Mouse (Mus musculus) hindbrain, embryonic 14.5 days (tissue): Measurements from ENCODE around the gene Dusp11. TPM values are rescaled to one million over a fixed set of nuclear protein-coding genes. Genes with fewer than 3 reads are reported as not detected.
"Not testable (repeated sequence)": the region's sequence is repeated elsewhere in the genome, so short reads cannot be mapped to it uniquely, and the experiment has no call there.

Experiments used
- ATAC-seq: fragments of 200-750 bp; cut with Nextera tagmentation; 2 replicates; pipeline ENCODE4 v1.8.0; 2017; ENCODE audit warnings: moderate number of reproducible peaks, mild to moderate bottlenecking, moderate TSS enrichment, moderate library complexity; ENCODE audit not compliant: low FRiP score
- DNase-seq: peaks from one replicate; pipeline ENCODE4 v3.0.0-alpha.2; 2015; ENCODE audit warnings: low spot score
- H3K27ac ChIP-seq: fragments of 300-500 bp; sonication (generic); 2 replicates; pipeline ENCODE4 v1.5.1; 2014; ENCODE audit warnings: mild to moderate bottlenecking, moderate library complexity
- H3K27me3 ChIP-seq: fragments of 300-500 bp; sonication (generic); 2 replicates; pipeline ENCODE4 v1.6.1; 2014; ENCODE audit warnings: mild to moderate bottlenecking, low read length, mixed read lengths; ENCODE audit not compliant: control insufficient read depth, insufficient read depth
- H3K36me3 ChIP-seq: fragments of 300-500 bp; sonication (generic); replicated peaks from 2 replicates; pipeline ENCODE4 v1.6.1; 2014; ENCODE audit not compliant: control insufficient read depth, insufficient read depth
- H3K4me1 ChIP-seq: fragments of 300-500 bp; sonication (generic); replicated peaks from 2 replicates; pipeline ENCODE4 v1.6.1; 2014; ENCODE audit warnings: antibody characterized with exemption, low read length, mixed read lengths; ENCODE audit not compliant: control insufficient read depth, insufficient read depth
- H3K4me2 ChIP-seq: fragments of 300-500 bp; sonication (generic); replicated peaks from 2 replicates; pipeline ENCODE4 v1.6.1; 2014; ENCODE audit warnings: mild to moderate bottlenecking, moderate library complexity
- H3K4me3 ChIP-seq: fragments of 300-500 bp; sonication (generic); replicated peaks from 2 replicates; pipeline ENCODE4 v1.5.1; 2014; ENCODE audit warnings: mild to moderate bottlenecking, low read length
- H3K9ac ChIP-seq: fragments of 300-500 bp; sonication (generic); 2 replicates; pipeline ENCODE4 v1.6.1; 2014
- H3K9me3 ChIP-seq: fragments of 300-500 bp; sonication (generic); 2 replicates; pipeline ENCODE4 v1.6.1; 2016; ENCODE audit warnings: low read length; ENCODE audit not compliant: control insufficient read depth
- WGBS: fragments of 180-500 bp; shearing (Covaris S2); extraction: QIAGEN DNeasy Blood & Tissue Kit; methylation state at CpG from one replicate; pipeline ENCODE4 v1.1.7; 2014; 5-methylcytosine and 5-hydroxymethylcytosine counted together
- polyA plus RNA-seq: library from polyadenylated mRNA; unstranded; fragments of >200 nt; fragmentation: Nextera tagmentation; extraction: Ambion mirVana; gene quantifications from 2 replicates; pipeline ENCODE4 v1.2.1, GENCODE M21; 2014

Dusp11 gene
- polyA plus RNA-seq, 1 experiment from 2014 or later: 56.7 TPM

DNA sequence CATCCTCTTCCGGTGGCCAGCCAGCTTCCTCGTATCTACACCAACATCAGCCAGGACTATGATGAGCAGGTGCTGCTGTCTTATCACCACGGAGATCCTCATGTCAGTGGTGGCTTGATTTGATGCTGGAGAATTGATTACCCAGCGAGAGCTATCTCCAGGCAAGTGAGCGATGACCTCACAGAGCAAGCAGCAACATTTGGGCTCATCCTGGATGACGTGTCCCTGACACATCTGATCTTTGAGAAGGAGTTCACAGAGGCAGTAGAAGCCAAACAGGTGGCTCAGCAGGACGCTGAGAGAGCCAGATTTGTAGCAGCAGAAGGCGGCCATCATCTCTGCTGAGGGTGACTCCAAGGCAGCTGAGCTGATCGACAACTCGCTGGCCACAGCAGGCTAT lies 22.8 kb downstream of the Dusp11 start:
- H3K27ac ChIP-seq: no peak overlapping the region
- H3K4me2 ChIP-seq: no peak overlapping the region
- DNase-seq (no peak), ATAC-seq (no peak)
- no peaks in the 10 kb centered on the region for H3K9me3 ChIP-seq
- H3K4me3 ChIP-seq: no peak overlapping the region
- WGBS: 80% methylated on average over 10 of the region's 10 CpGs
- H3K9ac ChIP-seq: no peak overlapping the region
- no peaks in the 10 kb centered on the region for H3K4me1 ChIP-seq
- no peaks in the 10 kb centered on the region for H3K27me3 ChIP-seq
- peaks cover 22% of the 10 kb centered on the region for H3K36me3 ChIP-seq

DNA sequence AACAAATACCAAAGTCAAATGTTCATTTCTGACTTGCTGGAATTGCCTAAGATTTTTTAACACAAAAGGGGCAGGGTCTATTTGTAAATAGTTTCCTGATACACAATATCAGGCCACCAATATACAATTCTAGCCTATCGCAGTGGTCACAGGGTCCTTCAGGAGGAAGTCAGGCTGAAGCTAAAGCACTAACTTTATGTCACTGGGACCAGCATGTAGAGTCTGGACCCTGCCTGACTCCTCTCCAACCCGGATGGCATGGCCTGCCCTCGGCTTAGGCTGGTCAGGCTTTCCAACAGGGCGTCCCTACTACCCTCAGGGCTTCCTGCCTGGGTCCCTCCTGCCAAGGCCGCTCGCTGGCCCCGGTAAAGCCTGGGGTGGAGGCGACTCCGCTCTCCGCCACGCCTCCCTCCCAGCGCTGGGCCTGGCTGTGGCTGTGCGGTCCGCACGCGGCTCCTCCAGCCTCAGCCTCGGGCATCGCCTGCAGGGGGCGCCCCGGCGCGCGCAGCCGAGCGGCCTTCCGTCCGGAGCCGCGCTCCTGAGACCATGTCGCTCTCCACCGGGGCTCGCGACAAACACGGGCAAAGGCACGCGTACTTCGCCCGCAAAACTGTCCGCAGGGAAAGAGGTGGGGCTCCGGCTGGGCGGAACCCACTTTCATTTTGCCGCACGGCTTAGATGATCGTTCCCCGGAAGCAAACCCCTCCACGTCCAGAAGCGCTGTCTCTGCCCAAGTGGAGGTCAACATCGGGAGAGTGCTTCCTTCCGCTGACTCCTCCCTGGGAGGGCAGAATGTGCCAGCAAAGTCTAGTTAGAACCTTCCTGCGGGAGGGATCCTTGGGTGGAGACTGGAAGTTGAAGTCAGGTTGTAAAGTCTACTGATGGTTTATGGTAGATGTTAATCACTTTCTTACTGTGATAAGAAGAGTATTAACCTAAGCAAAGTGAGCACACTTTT lies 24.7 kb downstream of the Dusp11 start:
- ATAC-seq: peak; percentile 93
- not testable (repeated sequence) for H3K9me3 ChIP-seq, H3K4me1 ChIP-seq, H3K27me3 ChIP-seq
- Histone ChIP-seq H3K4me3 (peak overlapping the region; percentile 39), H3K4me2 (peak overlapping the region; percentile 68), H3K27ac (0 out of 2 replicates have a peak overlapping the region, but pooled peaks have one; percentile 43), H3K9ac (peak overlapping the region; percentile 61), H3K36me3 (peaks cover 16% of the 10 kb centered on the region)
- peak; percentile 62 for DNase-seq
- 2% methylated on average over 37 of the region's 50 CpGs for WGBS

DNA sequence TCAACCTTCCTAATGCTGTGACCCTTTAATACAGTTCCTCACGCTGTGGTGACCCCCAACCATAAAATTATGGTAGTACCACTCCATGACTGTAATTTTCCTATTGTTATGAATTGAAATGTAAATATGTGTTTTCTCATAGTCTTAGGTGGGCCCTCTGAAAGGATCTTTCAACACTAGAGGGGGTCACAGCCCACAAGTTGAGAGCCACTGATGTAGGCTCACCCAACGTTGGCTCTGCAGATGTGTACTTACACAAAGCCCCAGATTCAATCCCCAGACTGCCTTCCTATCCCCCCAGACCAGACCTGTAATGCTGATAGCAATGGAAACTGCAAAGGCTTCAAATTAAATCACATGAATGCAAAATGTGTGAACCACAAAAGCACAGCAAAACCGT lies 25.8 kb downstream of the Dusp11 start:
- H3K27ac ChIP-seq: no peak overlapping the region
- no peak overlapping the region for H3K9ac ChIP-seq
- no peaks in the 10 kb centered on the region for H3K27me3 ChIP-seq
- H3K4me3 ChIP-seq: no peak overlapping the region
- ATAC-seq (no peak), DNase-seq (no peak)
- peaks cover 17% of the 10 kb centered on the region for H3K36me3 ChIP-seq
- no peak overlapping the region for H3K4me2 ChIP-seq
- no peaks in the 10 kb centered on the region for H3K9me3 ChIP-seq
- 62% methylated on average over 3 of the region's 3 CpGs for WGBS
- H3K4me1 ChIP-seq: no peaks in the 10 kb centered on the region

DNA sequence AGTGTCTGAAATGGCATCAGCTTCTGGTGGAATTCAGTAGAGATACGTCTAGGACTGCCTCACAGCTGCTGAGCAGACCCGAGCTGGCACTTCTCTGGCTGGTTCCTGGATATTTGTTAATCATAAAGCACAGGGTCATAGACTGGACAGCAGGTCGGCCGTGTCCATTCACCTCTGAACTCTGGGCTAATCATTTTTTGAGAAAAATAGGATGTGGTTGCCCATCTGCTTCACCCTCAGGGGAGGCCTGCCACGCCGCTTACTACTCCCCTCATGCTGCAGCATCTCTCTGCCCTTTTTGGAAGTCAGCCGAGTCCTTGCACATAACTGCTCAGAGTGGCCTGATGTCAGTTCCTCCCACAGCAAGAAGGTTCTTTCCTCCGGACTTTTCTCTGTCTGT lies 27.4 kb downstream of the Dusp11 start:
- Histone ChIP-seq H3K36me3 (peaks cover 31% of the 10 kb centered on the region), H3K4me1 (no peaks in the 10 kb centered on the region), H3K27ac (no peak overlapping the region), H3K4me3 (no peak overlapping the region), H3K9ac (no peak overlapping the region), H3K27me3 (no peaks in the 10 kb centered on the region), H3K4me2 (no peak overlapping the region), H3K9me3 (no peaks in the 10 kb centered on the region)
- DNase-seq (no peak), ATAC-seq (no peak)
- 81% methylated on average over 8 of the region's 8 CpGs for WGBS

DNA sequence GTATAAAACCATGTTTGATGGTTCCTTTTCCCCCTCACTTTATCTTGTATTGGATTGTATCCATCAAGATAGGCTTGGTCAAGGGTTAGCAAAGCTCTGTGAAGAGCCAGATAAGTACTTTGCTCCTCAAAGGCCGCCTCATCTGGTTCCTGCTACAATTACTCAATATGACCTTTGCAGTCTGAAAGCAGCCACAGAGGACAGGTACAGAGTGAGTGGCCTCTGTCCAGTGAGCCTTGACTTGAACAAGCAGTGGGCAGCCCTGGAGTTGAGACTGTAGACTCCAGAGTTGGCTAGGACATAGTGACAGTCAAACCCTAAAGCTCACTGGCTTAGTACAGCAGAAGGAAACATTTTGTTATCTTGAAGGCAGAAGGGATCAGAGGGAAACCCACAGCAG lies 32.2 kb downstream of the Dusp11 start:
- 88% methylated on average over 1 of the region's 1 CpGs for WGBS
- ATAC-seq: no peak
- no peak overlapping the region for H3K4me2 ChIP-seq
- no peaks in the 10 kb centered on the region for H3K9me3 ChIP-seq
- H3K36me3 ChIP-seq: peaks cover 76% of the 10 kb centered on the region
- no peak overlapping the region for H3K27ac ChIP-seq
- H3K4me3 ChIP-seq: no peak overlapping the region
- no peaks in the 10 kb centered on the region for H3K27me3 ChIP-seq
- no peaks in the 10 kb centered on the region for H3K4me1 ChIP-seq
- H3K9ac ChIP-seq: no peak overlapping the region
- DNase-seq: no peak

DNA sequence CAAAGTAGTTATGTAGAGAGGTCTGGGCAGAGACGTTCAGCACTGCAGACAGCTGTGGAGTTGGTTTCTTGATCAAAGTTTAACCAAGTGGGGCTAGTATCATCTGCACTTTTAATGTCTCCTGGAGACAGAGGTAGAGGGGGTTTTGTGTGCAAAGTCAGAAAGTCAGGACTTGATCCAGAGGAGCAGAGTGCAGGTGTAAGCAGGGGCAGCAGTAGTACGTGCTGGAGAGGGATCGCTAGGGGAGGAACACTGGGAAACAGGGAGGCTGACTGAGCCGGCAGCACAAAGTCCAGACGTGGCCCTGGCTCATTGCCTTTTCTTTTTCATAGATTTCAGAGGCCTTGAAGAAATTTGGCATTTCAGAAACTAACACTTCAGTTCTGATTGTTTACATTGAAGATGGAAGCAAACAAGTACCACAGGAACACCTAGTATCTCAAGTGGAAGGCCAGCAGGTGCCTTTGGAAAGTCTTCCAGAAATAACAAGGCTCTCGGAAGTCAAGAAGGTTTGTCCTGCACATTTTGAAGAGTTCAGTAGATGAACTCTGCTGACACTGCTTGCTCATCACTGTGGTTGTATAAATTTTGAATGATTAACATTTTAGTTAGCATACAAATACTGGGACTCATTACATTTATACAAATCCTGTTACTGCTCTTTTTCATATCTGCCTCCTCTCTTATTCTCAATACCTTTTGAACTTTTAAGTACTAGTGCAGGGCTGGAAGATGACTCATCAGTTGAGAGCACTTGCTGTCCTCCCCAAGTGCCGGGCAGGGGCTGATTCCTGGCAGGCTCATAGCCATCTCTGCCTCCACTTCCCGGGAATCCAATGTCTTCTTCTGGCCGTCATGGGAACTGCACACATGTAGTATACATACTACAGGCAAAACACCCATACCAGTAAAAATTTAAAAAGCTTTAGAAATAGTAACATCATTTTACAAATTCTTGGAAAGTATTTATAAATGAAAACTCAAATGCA lies 33.7 kb downstream of the Dusp11 start:
- Histone ChIP-seq H3K36me3 (peaks cover 80% of the 10 kb centered on the region), H3K4me1 (no peaks in the 10 kb centered on the region), H3K27me3 (no peaks in the 10 kb centered on the region)

DNA sequence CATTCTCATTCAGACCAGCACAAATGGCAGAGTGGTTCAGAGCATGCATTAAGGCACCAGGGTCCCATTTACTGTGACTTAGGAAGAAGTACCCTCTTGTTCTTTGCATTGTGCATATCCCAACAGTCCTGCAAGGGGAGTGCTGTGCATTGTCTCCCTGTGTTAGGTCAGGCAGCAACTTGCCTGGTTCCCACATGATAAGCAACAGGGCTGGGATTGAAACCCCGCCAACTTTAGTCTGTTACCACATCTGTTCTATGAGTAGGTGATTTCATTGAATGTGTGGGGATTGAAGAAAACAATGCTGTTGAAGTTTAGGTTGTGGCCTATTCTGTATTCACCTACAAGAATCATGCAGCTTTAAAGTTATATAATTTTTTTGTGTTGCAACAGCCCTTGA lies 34.8 kb downstream of the Dusp11 start:
- no peaks in the 10 kb centered on the region for H3K4me1 ChIP-seq
- no peak overlapping the region for H3K4me2 ChIP-seq
- ATAC-seq: no peak
- H3K9me3 ChIP-seq: no peaks in the 10 kb centered on the region
- no peaks in the 10 kb centered on the region for H3K27me3 ChIP-seq
- H3K4me3 ChIP-seq: no peak overlapping the region
- peaks cover 82% of the 10 kb centered on the region for H3K36me3 ChIP-seq
- DNase-seq: no peak
- no peak overlapping the region for H3K9ac ChIP-seq
- no peak overlapping the region for H3K27ac ChIP-seq
- 91% methylated on average over 1 of the region's 1 CpGs for WGBS

More for the DNA sequence above, 33.7 kb downstream of the Dusp11 start:
- no peak overlapping the region for H3K4me2 ChIP-seq
- ATAC-seq (no peak), DNase-seq (no peak)
- 91% methylated on average over 9 of the region's 9 CpGs for WGBS
- no peak overlapping the region for H3K4me3 ChIP-seq
- H3K9ac ChIP-seq: no peak overlapping the region
- H3K9me3 ChIP-seq: no peaks in the 10 kb centered on the region
- H3K27ac ChIP-seq: no peak overlapping the region

DNA sequence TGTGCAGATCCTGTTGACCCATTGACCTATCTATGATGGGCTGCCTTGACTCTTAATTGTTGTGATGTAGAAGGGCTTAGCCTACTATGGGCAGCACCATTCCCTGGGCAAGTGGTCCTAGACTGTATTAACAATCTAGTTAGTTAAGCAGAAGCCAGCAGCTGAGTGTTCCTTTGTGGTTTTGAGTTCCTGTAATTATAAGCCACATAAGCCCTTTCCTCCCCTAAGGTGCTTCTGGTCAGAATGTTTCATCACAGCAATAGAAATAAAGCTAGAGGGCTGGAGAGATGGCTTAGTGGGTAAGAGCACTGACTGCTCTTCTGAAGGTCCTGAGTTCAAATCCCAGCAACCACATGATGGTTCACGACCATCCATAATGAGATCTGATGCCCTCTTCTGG lies 37.8 kb downstream of the Dusp11 start:
- DNase-seq: no peak
- Histone ChIP-seq H3K36me3 (peaks cover 60% of the 10 kb centered on the region), H3K4me1 (no peaks in the 10 kb centered on the region), H3K27me3 (no peaks in the 10 kb centered on the region), H3K9me3 (no peaks in the 10 kb centered on the region), H3K9ac (no peak overlapping the region), H3K4me3 (no peak overlapping the region), H3K27ac (no peak overlapping the region), H3K4me2 (no peak overlapping the region)
- ATAC-seq: no peak
- WGBS: 100% methylated on average over 1 of the region's 1 CpGs

DNA sequence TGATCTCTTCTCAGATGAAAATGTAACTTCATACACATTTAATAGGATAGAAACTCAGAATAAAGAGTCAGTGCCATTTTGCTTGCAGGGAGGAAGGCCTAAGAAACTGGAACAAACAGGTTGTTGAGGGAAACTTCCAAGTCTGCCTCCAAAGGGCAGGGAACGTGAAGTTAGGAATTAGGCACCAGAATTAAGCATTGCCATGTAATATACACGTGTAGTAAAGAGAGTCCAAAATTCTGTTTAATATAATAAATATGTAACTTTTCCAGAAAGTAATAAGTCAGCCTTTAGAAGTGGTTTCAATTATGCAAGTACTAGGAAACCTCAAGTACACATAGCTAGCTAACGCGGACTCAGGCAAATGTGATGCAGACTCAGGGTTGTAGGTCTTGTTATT lies 42.1 kb downstream of the Dusp11 start:
- DNase-seq: no peak
- H3K9ac ChIP-seq: no peak overlapping the region
- H3K4me1 ChIP-seq: peaks cover 14% of the 10 kb centered on the region
- peaks cover 21% of the 10 kb centered on the region for H3K36me3 ChIP-seq
- no peak for ATAC-seq
- H3K9me3 ChIP-seq: no peaks in the 10 kb centered on the region
- 92% methylated on average over 4 of the region's 4 CpGs for WGBS
- no peaks in the 10 kb centered on the region for H3K27me3 ChIP-seq
- H3K4me2 ChIP-seq: no peak overlapping the region
- H3K27ac ChIP-seq: no peak overlapping the region
- H3K4me3 ChIP-seq: no peak overlapping the region
